Comparison of ENCODE assay signal across 10 mouse cellular contexts in genomic region chr15:103284647-103285046, GRCm38 (mm10). TPM values are rescaled to one million over a fixed set of nuclear protein-coding genes. Genes with fewer than 3 reads are reported as not detected.
DNase-seq lines count a peak whose midpoint lies in the region; ATAC-seq lines count a peak whose summit lies in the region.
"Had no signal": no experiment of that assay in that cellular context is flagged by ENCODE, and none has a peak within 500 bp of the region (broad histone marks: within the 10 kb centered on the region; RNA-seq: fewer than 3 reads in every experiment).

No protein-coding gene starts in this region.

- no peak overlapping the region for H3K9ac ChIP-seq in forebrain, embryonic 11.5 days (ENCODE audit: low read length)
- no peak overlapping the region for H3K9ac ChIP-seq in forebrain, embryonic 15.5 days (replicated peaks)
- H3K9ac ChIP-seq in midbrain, embryonic 14.5 days (replicated peaks; ENCODE audit: low read length): no peak overlapping the region

- H3K36me3 ChIP-seq in forebrain, embryonic 10.5 days (replicated peaks): peaks cover 28% of the 10 kb centered on the region
- no peaks in the 10 kb centered on the region for H3K36me3 ChIP-seq in forebrain, embryonic 11.5 days (ENCODE audit: control insufficient read depth, insufficient read depth, low read length)
- peaks cover 2% of the 10 kb centered on the region; the same call in 1 of the 2 replicates for H3K36me3 ChIP-seq in forebrain, embryonic 15.5 days
- H3K36me3 ChIP-seq in midbrain, embryonic 14.5 days (ENCODE audit: control insufficient read depth, insufficient read depth, low read length): peaks cover 15% of the 10 kb centered on the region; the same call in 1 of the 2 replicates

- H3K4me2 ChIP-seq in forebrain, embryonic 11.5 days (ENCODE audit: low read depth, low read length, severe bottlenecking): no peak overlapping the region
- no peak overlapping the region for H3K4me2 ChIP-seq in forebrain, embryonic 15.5 days (replicated peaks)
- H3K4me2 ChIP-seq in midbrain, embryonic 14.5 days (ENCODE audit: low read length): no peak overlapping the region

- H3K27ac ChIP-seq in forebrain, embryonic 10.5 days: peak overlapping the region; percentile 26; the same call in 1 of the 2 replicates
- no peak overlapping the region for H3K27ac ChIP-seq in forebrain, embryonic 11.5 days (ENCODE audit: low read depth, low read length)
- peak overlapping the region; percentile 65 for H3K27ac ChIP-seq in forebrain, embryonic 15.5 days (replicated peaks)
- peak overlapping the region; percentile 28; the same call in 1 of the 2 replicates for H3K27ac ChIP-seq in midbrain, embryonic 14.5 days (replicated peaks; ENCODE audit: low read depth, low read length)

- WGBS in forebrain, embryonic 10.5 days: 52% methylated on average over 2 of the region's 2 CpGs
- WGBS in forebrain, embryonic 11.5 days: 44% methylated on average over 2 of the region's 2 CpGs
- WGBS in forebrain, embryonic 15.5 days: 56% methylated on average over 2 of the region's 2 CpGs
- WGBS in midbrain, embryonic 14.5 days: 47% methylated on average over 2 of the region's 2 CpGs

- H3K4me1 ChIP-seq in forebrain, embryonic 10.5 days: peaks cover 17% of the 10 kb centered on the region
- no peaks in the 10 kb centered on the region for H3K4me1 ChIP-seq in forebrain, embryonic 11.5 days (replicated peaks; ENCODE audit: control insufficient read depth, insufficient read depth, low read length)
- peaks cover 22% of the 10 kb centered on the region for H3K4me1 ChIP-seq in forebrain, embryonic 15.5 days
- peaks cover 11% of the 10 kb centered on the region for H3K4me1 ChIP-seq in midbrain, embryonic 14.5 days (ENCODE audit: control insufficient read depth, insufficient read depth, low read length)

- no peaks in the 10 kb centered on the region for H3K9me3 ChIP-seq in forebrain, embryonic 10.5 days
- H3K9me3 ChIP-seq in forebrain, embryonic 11.5 days (ENCODE audit: control insufficient read depth, low read length): no peaks in the 10 kb centered on the region
- no peaks in the 10 kb centered on the region for H3K9me3 ChIP-seq in forebrain, embryonic 15.5 days
- H3K9me3 ChIP-seq in midbrain, embryonic 14.5 days (ENCODE audit: control insufficient read depth, low read length): no peaks in the 10 kb centered on the region

- H3K27me3 ChIP-seq in forebrain, embryonic 10.5 days (ENCODE audit: poor library complexity, severe bottlenecking): no peaks in the 10 kb centered on the region
- no peaks in the 10 kb centered on the region for H3K27me3 ChIP-seq in forebrain, embryonic 11.5 days (ENCODE audit: control insufficient read depth, insufficient read depth, low read length)
- H3K27me3 ChIP-seq in forebrain, embryonic 15.5 days: no peaks in the 10 kb centered on the region
- no peaks in the 10 kb centered on the region for H3K27me3 ChIP-seq in midbrain, embryonic 14.5 days (ENCODE audit: control insufficient read depth, insufficient read depth, low read length)

- ATAC-seq in forebrain, embryonic 11.5 days (replicated peaks; ENCODE audit: low FRiP score): no peak
- no peak for ATAC-seq in forebrain, embryonic 15.5 days (replicated peaks)
- no peak for ATAC-seq in midbrain, embryonic 14.5 days (ENCODE audit: low FRiP score, low TSS enrichment)

- no peak for DNase-seq in forebrain, embryonic 10.5 days (ENCODE audit: extremely low spot score, low spot score)
- DNase-seq in forebrain, embryonic 11.5 days (ENCODE audit: low spot score): no peak
- DNase-seq in kidney, postnatal 25 days: peak; percentile 40 to 41
- no peak for DNase-seq in kidney, adult 8-10 months
- DNase-seq in midbrain, embryonic 14.5 days: no peak
- DNase-seq in frontal cortex, postnatal 14 days (ENCODE audit: low spot score in 2 of 2): no peak
- no peak for DNase-seq in embryo, embryonic 11 days

- no peak overlapping the region for H3K4me3 ChIP-seq in forebrain, embryonic 10.5 days
- H3K4me3 ChIP-seq in forebrain, embryonic 11.5 days (ENCODE audit: low read depth, low read length): no peak overlapping the region
- no peak overlapping the region for H3K4me3 ChIP-seq in forebrain, embryonic 15.5 days
- H3K4me3 ChIP-seq in midbrain, embryonic 14.5 days (replicated peaks; ENCODE audit: low read depth, low read length): no peak overlapping the region

RNA-seq across cellular contexts. Expression of gene Copz1, which starts 12.1 kb away (rescaled TPM):
- polyA plus RNA-seq in forebrain, embryonic 10.5 days (2016; fragmentation: Nextera tagmentation; extraction: Ambion mirVana): 279 and 280 TPM in 2 replicates
- polyA plus RNA-seq in forebrain, embryonic 11.5 days (2014; fragmentation: Nextera tagmentation; extraction: Ambion mirVana): 265 TPM in 2 replicates
- polyA plus RNA-seq in forebrain, embryonic 15.5 days (2015; fragmentation: Nextera tagmentation; extraction: Ambion mirVana): 215 and 220 TPM in 2 replicates
- 197 and 231 TPM in 2 replicates for polyA plus RNA-seq in midbrain, embryonic 14.5 days (2014; fragmentation: Nextera tagmentation; extraction: Ambion mirVana)

RNA-seq across cellular contexts. Expression of gene Gpr84, which starts 25.8 kb away (rescaled TPM):
- polyA plus RNA-seq in forebrain, embryonic 10.5 days (2016; fragmentation: Nextera tagmentation; extraction: Ambion mirVana): 0.14 and 0.36 TPM in 2 replicates
- not detected in 2 replicates for polyA plus RNA-seq in forebrain, embryonic 11.5 days (2014; fragmentation: Nextera tagmentation; extraction: Ambion mirVana)
- 0.28 and 0.37 TPM in 2 replicates for polyA plus RNA-seq in forebrain, embryonic 15.5 days (2015; fragmentation: Nextera tagmentation; extraction: Ambion mirVana)
- 0.16 and 0.26 TPM in 2 replicates for polyA plus RNA-seq in midbrain, embryonic 14.5 days (2014; fragmentation: Nextera tagmentation; extraction: Ambion mirVana)
- polyA plus RNA-seq: embryonic facial prominence, embryonic 11.5 days; urinary bladder, adult 2 months had no signal

RNA-seq across cellular contexts. Expression of gene Nfe2, which starts 26.4 kb away (rescaled TPM):
- polyA plus RNA-seq in forebrain, embryonic 10.5 days (2016; fragmentation: Nextera tagmentation; extraction: Ambion mirVana): 5.5 and 8.3 TPM in 2 replicates
- polyA plus RNA-seq in forebrain, embryonic 11.5 days (2014; fragmentation: Nextera tagmentation; extraction: Ambion mirVana): 6.6 and 7.6 TPM in 2 replicates
- polyA plus RNA-seq in forebrain, embryonic 15.5 days (2015; fragmentation: Nextera tagmentation; extraction: Ambion mirVana): 0.38 and 0.63 TPM in 2 replicates
- polyA plus RNA-seq in midbrain, embryonic 14.5 days (2014; fragmentation: Nextera tagmentation; extraction: Ambion mirVana): 0.49 and 0.62 TPM in 2 replicates

RNA-seq across cellular contexts. Expression of gene Hnrnpa1, which starts 44.4 kb away (rescaled TPM):
- 1,920 and 1,979 TPM in 2 replicates for polyA plus RNA-seq in forebrain, embryonic 10.5 days (2016; fragmentation: Nextera tagmentation; extraction: Ambion mirVana)
- polyA plus RNA-seq in forebrain, embryonic 11.5 days (2014; fragmentation: Nextera tagmentation; extraction: Ambion mirVana): 1,395 and 1,473 TPM in 2 replicates
- 995 and 1,028 TPM in 2 replicates for polyA plus RNA-seq in forebrain, embryonic 15.5 days (2015; fragmentation: Nextera tagmentation; extraction: Ambion mirVana)
- polyA plus RNA-seq in midbrain, embryonic 14.5 days (2014; fragmentation: Nextera tagmentation; extraction: Ambion mirVana): 764 and 768 TPM in 2 replicates

RNA-seq across cellular contexts. Expression of gene Cbx5, which starts 45.0 kb away (rescaled TPM):
- polyA plus RNA-seq in forebrain, embryonic 10.5 days (2016; fragmentation: Nextera tagmentation; extraction: Ambion mirVana): 212 and 221 TPM in 2 replicates
- 214 and 221 TPM in 2 replicates for polyA plus RNA-seq in forebrain, embryonic 11.5 days (2014; fragmentation: Nextera tagmentation; extraction: Ambion mirVana)
- 134 and 139 TPM in 2 replicates for polyA plus RNA-seq in forebrain, embryonic 15.5 days (2015; fragmentation: Nextera tagmentation; extraction: Ambion mirVana)
- polyA plus RNA-seq in midbrain, embryonic 14.5 days (2014; fragmentation: Nextera tagmentation; extraction: Ambion mirVana): 159 and 177 TPM in 2 replicates

Comparison
In these comparisons a context has a peak if more than half of its experiments do, and no peak if none do; other contexts are left out.
1. DNase-seq: peak in kidney, postnatal 25 days (2 of 2); none in forebrain, embryonic 10.5 days (single experiment), forebrain, embryonic 11.5 days (single experiment), kidney, adult 8-10 months (0 of 2), midbrain, embryonic 14.5 days (single experiment), frontal cortex, postnatal 14 days (0 of 2) and embryo, embryonic 11 days (single experiment).